Mouse (Mus musculus) T-helper 1 cell (primary cell): ENCODE data around the gene Snx32.
"Not testable (repeated sequence)": the region's sequence is repeated elsewhere in the genome, so short reads cannot be mapped to it uniquely, and the experiment has no call there.

Source experiments
- in situ Hi-C: fragments of 300-600 bp; cut with MboI, MseI; formaldehyde crosslinking; loops from one replicate; pipeline ENCODE4 v1.15.1; 2025; ENCODE audit warnings: high pct_unique_total_duplicates

Gene Snx32

DNA sequence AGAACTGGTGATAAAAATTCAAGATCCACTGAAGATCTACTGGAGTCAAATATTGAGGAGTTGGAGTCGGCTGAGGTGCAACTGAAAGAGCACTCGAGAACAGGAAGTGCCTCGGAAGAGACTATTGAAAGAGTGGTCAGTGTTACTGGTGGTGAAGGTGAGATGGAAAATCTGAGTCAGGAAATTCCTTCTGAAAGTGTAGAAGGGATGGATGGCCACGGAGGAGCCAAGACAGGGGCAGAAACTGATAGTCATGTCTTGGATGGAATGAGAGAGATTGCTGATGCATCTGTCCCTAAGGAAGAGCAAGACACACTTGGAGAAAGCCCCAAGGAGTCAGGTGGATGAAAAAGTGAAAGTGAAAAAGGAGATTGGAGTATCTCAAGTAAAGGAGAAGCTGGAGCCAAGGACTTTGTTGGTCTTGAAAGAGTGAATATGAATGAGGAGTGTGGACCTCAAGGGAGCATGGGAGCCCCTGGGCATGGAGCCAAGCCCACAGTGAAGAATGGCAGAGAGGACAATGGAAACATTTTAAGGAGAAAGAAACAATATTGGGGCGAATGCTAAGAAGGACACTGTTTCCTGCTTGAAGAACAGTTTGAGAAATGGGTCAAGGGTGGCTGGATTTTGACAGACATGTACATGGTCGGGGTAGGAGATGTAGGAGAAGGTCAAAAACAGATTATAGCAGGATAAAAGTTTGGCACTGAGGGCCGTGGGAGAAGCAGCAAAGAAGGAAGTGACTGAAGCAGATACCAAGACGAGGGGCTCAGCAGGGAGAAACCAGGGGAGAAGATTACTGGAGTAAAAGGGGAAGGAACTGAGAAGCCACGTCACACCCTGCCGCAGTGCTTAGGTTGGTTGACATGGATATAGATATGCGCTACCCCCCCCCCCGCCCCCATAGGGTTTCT is 2.0 kb upstream of the Snx32 start:
- in situ Hi-C loops, result no loop called here

DNA sequence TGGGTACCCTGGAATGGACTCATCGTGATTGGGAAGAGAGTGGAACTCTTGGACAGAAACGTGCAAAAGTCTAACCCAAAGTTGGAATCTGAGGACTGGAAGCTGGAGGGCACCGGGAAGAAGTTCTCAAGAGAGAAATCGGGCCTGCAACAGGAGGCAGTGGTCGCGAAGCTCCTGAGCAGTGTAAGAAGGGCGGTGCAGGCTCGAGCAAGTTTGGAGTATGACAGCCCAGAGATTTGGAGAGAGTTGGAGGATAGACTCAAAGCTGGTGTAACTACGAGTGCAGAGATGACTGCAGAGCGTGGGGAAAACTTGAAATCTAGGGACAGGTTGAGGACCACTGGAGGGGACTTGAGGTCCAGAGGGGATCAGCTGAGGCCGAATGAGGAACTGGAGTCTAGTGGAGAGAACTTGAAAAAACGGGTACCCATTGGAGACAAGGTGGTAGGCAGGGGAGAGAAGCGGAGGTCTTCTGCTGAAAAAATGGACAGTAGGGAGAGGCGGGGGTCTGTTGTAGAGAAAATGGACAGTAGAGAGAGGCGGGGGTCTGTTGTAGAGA is 815 bp upstream of the Snx32 start:
- in situ Hi-C loops, result no loop called here

DNA sequence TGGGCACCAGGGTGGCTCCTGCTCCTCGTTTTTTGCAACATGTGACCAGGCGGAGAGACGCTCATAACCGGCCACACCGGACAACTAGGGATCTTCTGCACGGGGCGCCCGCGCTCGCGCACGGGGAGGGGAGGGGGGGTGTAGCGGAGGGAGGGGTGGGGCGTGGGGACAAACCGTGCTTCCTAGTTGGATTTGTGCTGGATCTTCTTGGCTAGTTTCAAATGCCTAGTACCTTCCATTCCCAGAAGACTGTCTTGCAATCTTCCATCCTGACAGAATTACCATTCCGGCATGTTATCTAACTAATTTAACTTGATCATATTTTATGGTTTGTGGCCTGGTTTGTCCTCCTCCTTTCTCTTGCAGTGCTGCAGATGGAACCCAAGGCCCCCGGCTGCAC is 6.7 kb downstream of the Snx32 start, which contains the start of gene 1700020D05Rik:
Gene 1700020D05Rik (minus strand): TSS at position 101 of the 400 bp plus-strand sequence.
- in situ Hi-C loops, result no loop called here

DNA sequence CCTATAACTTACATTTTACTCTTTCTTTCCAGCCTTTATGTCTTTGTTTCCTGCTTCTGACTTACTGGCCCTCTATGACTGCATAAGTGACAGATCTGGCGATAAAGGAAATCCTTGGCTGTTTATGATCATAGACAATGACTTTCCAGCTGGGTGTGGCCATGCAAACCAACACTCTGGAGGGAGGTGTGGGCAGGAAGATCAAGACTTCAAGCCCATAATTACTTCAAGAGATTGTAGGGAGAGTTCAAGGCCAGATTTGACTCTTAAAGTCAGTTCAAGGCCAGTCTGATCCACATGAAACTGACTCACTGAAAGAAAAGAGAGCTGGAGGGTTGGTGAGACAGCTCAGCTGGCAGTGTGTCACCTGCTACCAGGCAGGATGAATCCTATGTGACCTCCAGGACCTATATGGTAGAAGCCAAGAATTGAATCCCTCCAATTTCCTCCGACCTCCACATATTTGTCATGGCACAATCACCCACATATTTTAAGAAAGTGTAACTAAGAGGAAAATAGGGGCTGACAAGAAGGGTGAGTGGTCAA is 9.9 kb downstream of the Snx32 start:
- in situ Hi-C loops, result no loop called here

DNA sequence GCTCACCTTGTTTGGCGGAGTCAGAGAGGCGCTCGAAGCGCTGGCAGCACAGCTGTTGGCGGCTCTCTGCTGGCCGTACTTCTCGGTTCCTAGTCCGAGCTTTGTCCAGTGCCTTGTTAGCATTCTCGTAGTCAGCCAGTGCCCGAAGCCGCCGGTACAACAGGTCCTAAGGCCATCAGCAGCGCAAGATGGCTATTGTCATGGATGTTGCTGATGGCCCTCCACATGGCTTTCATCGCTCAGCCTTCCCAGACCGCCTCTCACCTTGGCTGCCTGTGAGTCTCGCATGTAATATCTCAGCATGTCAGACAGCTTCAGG is 14.3 kb downstream of the Snx32 start:
- in situ Hi-C loops, result no loop called here

DNA sequence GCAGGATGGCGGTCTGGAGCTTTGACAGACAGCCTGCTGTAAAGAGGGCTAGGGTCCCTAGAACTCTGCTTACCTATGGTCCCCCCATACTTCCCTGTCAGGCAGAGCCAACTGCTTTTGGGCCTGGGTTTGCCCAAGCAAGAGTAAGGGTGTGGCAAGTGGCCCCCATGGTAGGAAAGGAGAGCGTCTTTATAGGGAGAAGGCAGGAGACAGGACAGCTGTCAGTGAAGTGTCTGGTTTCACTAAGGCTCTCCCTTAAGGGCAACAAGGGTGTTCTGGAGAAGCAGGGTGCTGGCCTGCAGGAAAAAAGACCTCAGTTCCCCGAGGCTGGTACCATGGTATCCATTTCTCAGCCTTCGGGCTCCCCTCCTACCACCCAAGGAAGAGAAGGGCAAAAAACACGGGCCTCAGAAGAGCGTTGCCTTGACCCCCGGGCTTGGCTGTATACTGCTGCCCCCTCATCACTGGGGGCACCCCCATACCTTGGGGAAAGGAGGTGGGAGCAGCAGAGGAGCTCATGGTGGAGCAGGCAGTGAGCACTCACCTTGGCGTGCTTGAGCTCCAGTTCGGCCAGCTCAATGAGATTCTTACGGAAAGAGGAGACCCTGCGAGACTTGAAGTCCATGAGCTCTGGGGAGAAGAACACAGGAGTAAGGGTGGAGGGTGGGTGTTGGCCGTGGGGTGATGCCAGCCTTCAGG is 14.8 kb downstream of the Snx32 start:
- in situ Hi-C loops, result no loop called here

DNA sequence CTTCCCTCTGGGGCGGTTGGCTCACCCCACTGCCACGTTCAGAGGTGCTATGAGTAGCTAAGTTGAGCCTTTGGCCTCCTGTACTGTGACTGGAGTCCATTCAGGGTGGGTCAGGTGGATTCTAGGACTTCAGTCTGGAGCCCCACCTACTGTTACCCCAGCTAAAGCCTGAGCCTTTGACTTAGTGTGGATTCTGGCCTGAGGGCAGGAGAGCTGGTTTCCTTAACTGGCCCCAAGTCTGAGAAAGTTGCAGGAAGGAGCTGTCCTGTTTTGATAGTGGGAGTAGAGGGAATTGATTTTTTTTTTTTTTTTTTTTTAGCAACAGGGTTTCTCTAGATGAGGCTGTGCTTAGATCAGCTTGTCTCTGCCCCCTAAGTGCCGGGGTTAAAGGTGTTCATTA is 16.0 kb downstream of the Snx32 start:
- in situ Hi-C loops, result no loop called here

DNA sequence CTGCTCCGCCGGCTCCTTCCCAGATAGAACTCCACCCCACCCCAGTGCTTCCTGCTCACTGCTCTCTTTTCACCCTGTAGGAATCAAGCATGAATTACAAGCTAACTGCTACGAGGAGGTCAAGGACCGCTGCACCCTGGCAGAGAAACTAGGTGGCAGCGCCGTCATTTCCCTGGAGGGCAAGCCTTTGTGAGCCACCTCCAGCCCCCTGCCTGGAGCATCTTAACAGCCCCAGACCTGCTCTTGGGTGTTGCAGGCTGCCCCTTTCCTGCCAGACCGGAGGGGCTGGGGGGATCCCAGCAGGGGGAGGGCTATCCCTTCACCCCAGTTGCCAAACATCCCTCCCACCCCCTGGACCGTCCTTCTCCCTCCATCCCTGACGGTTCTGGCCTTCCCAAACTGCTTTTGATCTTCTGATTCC is 17.0 kb downstream of the Snx32 start:
- in situ Hi-C loops, result not testable (repeated sequence)

DNA sequence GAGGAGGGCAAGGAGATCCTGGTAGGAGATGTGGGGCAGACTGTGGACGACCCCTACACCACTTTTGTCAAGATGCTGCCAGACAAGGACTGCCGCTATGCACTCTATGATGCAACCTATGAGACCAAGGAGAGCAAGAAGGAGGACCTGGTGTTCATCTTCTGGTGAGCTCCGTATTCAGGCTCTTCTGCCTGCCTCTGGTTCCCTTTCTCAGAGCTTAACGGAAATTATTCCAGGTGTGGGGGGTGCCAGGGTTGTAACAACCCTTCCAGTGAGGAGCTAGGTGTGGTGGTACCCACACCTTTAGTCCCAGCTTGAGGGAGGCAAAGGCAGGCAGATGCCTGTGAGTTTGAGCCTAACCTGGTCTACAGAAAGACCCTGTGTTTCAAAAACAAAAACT is 17.7 kb downstream of the Snx32 start:
- in situ Hi-C loops, result no loop called here

DNA sequence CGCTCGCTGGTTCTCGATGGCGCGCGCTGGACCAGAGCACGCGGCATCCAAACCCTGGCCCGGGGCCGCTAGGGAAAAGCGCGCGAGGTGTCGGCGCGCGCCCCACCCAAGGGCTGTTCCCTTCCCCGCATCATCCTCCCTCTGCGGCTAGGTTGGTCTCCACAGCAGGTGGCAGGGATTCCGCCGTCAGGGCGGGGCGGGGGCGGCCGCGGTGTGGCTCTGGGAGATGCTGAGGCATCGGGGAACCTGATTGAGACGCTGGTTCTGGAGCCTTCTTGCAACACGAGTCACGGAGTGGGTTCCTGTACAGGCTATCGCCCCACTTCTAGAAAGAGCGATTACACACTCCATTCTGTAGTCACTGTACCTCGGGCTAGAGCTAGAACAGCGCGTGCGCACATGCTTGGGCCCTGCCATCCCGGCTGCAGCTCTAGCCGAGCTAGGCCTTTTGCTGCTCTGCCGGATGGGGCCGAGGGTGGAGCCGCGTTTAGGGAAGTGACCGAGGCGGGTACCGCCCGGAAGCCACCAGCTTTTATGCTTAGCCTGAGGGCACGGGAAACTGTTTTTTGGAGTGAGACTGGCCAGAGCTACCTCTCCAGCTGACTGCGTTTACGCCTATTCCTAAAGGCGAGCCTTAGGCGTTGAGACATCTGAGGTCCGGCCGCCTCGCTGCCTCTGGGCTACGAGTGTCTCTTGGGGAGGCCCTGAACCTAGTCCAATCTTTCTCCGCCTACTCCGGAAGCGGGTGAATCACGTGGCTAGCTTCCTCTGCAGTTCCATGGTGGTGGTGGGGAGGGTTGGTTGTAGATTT is 19.2 kb downstream of the Snx32 start:
- in situ Hi-C loops, result no loop called here

DNA sequence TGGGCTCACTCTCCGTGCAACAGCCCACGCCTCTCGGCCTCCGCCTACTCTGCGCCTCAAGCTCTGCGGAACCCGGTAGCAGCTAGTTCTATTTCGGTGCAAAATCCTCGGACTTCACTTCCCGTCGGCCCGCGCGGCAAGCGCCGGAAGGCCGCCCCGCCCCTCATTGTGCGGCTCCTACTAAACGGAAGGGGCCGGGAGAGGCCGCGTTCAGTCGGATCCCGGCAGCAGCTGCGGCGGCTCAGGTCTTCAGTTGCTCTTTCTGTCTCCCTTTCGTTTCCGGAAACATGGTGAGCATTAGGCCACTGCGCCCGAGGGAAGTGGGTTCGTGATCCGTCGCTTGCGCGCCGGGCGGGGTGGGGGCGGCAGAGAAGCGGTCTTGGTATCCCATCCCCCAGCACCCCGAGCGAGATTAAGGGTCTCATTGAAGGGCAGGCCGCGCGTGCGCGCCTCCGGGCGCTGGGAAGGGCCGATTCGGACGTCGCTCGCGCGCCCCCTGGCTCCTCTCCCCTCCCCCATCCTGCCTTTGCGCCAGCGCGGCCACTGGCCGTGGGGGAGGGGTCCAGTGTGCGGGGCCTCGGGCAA is 19.9 kb downstream of the Snx32 start, which contains the start of gene Cfl1:
Gene Cfl1 (plus strand): TSS at position 143 of the 585 bp plus-strand sequence.
- in situ Hi-C loops, result no loop called here

DNA sequence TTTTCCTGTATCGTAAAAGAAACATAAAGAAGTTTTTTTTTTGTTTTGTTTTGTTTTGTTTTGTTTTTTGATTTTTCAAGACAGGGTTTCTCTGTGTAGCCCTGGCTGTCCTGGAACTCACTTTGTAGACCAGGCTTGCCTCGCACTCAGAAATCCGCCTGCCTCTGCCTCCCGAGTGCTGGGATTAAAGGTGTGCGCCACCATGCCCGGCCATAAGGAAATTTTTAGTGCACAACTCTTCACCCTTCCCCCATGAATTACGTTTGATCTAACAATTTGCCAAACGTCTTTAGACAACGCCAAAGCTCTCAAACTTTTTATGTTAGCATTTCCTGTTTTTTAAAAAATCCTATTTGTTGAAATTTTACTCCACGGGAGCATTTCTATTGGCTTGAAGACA is 20.6 kb downstream of the Snx32 start:
- in situ Hi-C loops, result not testable (repeated sequence)

DNA sequence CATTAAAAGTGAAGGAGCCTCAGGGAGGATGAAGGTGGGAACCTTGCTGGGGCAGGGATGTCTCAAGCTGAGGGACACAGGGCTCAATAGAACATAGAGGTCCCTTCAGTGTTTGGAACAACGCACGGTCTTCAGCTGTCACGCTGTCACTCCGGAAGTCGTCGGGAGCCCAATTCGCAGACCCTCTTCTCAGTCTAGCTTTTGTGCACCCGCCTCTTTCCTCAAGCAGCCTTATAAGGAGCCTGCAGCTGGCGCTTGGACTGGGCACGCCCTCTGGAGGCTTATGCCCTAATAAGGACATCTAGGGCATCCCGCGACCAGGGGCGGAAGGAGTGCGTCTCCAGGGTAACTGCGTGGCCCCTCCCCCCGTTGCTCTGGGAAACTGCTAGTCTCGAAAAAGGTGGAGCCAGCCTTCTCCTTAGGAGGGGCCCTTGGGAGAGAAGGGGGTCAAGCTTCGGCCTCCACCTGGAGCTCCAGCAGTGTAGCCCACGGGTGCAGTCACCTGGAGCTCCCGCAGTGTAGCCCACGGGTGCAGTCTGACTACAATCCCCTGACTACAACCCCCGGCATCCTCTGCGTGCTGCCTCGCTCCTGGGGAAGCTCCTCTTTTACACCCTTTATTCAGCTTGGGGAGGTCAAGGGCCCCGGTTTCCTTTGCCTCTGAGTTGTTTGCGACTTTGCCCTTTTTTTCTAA is 21.3 kb downstream of the Snx32 start:
- in situ Hi-C loops, result no loop called here

DNA sequence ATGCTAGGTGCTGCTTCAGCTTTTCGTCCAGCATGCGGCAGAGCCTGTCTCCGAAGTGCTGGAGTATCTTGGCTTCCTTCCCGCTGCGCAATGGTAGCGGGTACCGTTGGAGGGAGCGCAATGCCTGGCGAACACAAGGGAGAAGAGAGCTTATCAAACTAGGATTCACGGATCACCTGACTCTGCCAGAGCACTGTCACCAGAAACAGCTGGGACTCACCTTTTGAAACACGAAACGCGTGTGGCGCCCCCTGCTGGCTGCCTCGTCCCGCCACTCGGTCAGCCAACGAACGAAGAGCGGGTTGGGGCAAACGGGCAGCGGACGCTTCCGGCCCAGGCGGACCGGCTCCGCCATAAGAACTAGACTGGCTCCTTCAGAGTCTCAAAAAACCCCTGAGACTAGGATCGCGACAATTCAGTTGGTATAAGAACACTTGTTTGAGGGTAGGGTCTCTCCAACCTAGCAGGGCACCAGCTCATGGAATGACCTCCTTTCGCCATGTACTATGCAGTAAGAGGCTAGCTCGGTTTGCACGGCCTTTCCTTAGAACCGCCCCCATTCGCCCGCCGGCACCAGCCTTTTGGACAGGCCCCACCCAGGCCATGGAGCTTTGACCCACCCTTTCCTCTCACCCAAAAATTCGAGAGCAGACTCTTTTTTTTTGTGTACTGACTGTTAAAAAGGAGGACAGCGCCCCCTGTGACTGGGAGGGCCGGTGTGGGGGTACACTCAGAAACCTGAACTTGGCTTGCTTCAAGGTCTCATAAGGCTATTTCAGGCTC is 22.4 kb downstream of the Snx32 start, which contains the start of gene Mus81:
Gene Mus81 (minus strand): TSS at position 635 of the 783 bp plus-strand sequence.
- in situ Hi-C loops, result no loop called here

DNA sequence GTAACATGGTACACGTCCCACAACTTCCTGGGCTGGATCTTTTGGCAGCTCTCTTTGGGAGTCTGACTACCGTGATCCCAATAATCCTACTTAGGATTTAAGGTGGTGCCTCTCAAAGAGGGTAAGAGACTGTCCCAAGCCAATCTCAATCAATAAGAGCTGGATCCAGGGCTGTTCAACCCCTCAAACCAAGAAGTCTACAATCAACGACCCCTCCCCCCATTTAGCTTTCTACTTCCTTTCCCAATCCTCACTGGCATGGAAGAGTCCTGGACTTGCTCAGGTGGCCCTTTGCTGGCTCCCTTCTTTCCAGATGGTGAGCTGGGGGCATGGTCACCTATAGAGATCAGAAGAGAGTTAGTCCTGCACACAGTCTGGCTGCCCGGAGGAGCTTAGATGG is 23.6 kb downstream of the Snx32 start:
- in situ Hi-C loops, result no loop called here

DNA sequence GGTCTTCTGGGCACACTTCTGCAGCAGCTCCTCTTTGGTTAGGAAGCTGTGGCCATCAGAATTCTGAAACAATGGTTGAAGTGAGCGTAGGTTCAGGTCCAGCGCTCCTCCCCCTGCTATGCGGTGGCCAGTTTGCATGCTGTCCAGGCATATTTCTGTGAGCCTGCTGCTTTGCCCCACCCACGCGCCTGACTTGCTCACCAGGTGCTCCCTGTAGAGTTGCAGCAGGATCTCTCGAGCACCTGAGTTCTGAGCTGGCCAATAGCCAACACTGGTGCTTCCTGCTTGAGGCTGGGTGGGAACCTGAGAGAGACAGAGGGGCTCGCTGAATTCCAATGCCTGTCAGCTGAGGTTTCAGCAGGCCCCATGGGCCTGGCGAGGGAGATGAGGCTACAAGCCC is 24.1 kb downstream of the Snx32 start:
- in situ Hi-C loops, result no loop called here

DNA sequence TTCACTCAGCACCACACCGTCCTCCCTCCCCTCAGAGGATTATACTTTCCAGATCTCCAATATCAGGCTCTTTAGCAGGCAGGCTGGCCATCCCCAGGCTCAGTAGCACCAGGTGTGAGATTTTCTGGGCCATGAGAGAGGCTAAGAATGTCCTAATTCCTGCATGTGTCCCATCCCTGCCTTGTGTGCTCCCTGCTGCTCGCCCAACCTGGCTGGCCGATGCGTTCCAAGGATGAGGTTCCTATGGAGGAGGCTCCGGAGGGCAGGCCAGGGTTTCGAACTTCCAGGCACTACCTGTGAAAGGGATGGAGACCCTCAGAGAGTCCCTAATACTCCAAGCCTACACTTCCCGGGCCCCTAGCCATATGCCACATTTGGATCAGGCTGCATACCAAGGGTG is 24.5 kb downstream of the Snx32 start:
- in situ Hi-C loops, result no loop called here

DNA sequence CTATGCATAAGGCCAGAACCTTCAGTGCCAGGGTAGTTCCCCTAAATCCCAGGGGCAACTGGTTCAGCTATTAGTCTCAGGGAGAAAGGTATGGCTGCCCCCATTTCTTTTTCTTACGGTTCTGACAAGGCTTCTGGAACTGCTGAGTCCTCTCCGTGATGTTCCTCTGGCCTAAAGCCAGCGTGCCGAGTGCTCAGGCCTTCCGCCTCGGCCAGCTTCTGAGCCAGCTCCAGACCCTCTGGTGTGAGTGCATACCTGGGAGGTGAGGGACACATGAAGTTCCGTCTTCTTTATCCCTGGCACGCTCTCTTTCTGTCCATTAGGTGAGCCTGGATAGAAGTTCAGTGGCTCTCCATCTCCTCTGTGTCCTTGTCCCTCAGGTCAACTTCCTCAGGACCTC is 25.0 kb downstream of the Snx32 start:
- in situ Hi-C loops, result no loop called here

DNA sequence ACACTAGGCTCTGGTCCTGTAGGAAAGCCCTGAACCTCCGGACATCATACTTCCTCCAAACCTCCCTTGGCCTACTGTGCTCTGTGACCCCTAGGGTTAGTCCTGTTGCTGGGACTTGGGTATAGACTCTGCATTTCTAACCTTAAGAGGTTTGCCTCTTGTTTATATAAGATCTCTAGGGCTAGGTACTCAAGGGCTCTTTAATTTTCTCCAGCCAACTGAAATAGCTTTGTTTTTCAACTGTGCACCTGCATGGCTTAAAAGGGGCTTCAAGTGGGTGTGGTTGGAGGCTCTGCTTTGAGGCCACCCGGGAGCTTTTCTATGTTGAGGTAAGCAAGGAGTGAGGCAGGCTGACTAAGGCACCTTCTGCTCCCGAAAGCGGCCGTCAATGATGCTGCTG is 25.8 kb downstream of the Snx32 start:
- in situ Hi-C loops, result no loop called here
